Mouse (Mus musculus) intestine, postnatal 0 days (tissue): ENCODE results near the gene Aspa. TPM values are rescaled to one million over a fixed set of nuclear protein-coding genes. Genes with fewer than 3 reads are reported as not detected.
"Not testable (repeated sequence)": the region's sequence is repeated elsewhere in the genome, so short reads cannot be mapped to it uniquely, and the experiment has no call there.

Source experiments
- ATAC-seq: fragments of 200-750 bp; cut with Nextera tagmentation; 2 replicates; pipeline ENCODE4 v1.8.0; 2017; ENCODE audit warnings: mild to moderate bottlenecking, moderate TSS enrichment, moderate library complexity
- H3K27ac ChIP-seq: fragments of 300-500 bp; sonication (generic); 2 replicates; pipeline ENCODE4 v1.5.1; 2014; ENCODE audit warnings: mild to moderate bottlenecking, low read depth, low read length, moderate library complexity
- H3K27me3 ChIP-seq: fragments of 300-500 bp; sonication (generic); replicated peaks from 2 replicates; pipeline ENCODE4 v1.6.1; 2014; ENCODE audit warnings: low read length, mixed read lengths; ENCODE audit not compliant: control insufficient read depth, insufficient read depth
- H3K36me3 ChIP-seq: fragments of 300-500 bp; sonication (generic); 2 replicates; pipeline ENCODE4 v1.6.1; 2014; ENCODE audit warnings: mild to moderate bottlenecking, moderate library complexity; ENCODE audit not compliant: control insufficient read depth, insufficient read depth
- H3K4me1 ChIP-seq: fragments of 300-500 bp; sonication (generic); replicated peaks from 2 replicates; pipeline ENCODE4 v1.6.1; 2014; ENCODE audit warnings: antibody characterized with exemption, low read length, mixed read lengths; ENCODE audit not compliant: control insufficient read depth, insufficient read depth
- H3K4me2 ChIP-seq: fragments of 300-500 bp; sonication (generic); replicated peaks from 2 replicates; pipeline ENCODE4 v1.6.1; 2014; ENCODE audit warnings: low read depth, mild to moderate bottlenecking, moderate library complexity
- H3K4me3 ChIP-seq: fragments of 300-500 bp; sonication (generic); 2 replicates; pipeline ENCODE4 v1.5.1; 2014; ENCODE audit warnings: low read depth, low read length
- H3K9ac ChIP-seq: fragments of 300-500 bp; sonication (generic); 2 replicates; pipeline ENCODE4 v1.6.1; 2014; ENCODE audit warnings: mild to moderate bottlenecking, low read depth, low read length
- H3K9me3 ChIP-seq: fragments of 300-500 bp; sonication (generic); 2 replicates; pipeline ENCODE4 v1.6.1; 2016; ENCODE audit warnings: mixed run types; ENCODE audit not compliant: control insufficient read depth
- CTCF ChIP-seq: sonication (generic); IDR thresholded peaks from 2 replicates; pipeline ENCODE4 v1.5.1; 2016; ENCODE audit warnings: low read depth, mild to moderate bottlenecking, control low read depth, antibody characterized with exemption, moderate library complexity
- WGBS: fragments of 180-500 bp; shearing (Covaris S2); extraction: QIAGEN DNeasy Blood & Tissue Kit; methylation state at CpG from one replicate; pipeline ENCODE4 v1.1.7; 2014; 5-methylcytosine and 5-hydroxymethylcytosine counted together
- polyA plus RNA-seq: library from polyadenylated mRNA; unstranded; fragments of >200 nt; fragmentation: Nextera tagmentation; extraction: Ambion mirVana; gene quantifications from 2 replicates; pipeline ENCODE4 v1.2.1, GENCODE M21; 2015

Aspa gene
- polyA plus RNA-seq, 1 experiment from 2014 or later, result 8.4 TPM

DNA sequence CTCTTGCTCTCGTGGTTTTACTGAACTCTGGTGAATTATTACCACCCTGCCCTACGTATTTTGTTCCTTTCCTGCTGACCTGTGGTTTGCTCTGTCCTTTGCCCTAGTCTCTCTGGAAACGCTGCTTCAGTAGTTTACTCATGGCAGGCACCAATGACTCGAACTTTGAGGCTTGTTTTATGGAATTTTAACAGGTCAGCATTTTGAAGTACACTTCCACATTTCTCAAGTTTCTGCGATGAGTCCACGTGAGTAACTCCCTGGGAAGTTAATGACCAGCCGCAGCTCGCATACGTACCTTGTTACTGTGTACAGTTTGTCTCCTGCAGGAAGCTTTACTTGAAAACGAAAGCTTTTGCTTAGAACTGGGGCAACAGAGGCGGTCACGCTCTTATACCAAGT, 2.9 kb downstream of the Aspa start:
- no peak overlapping the region for H3K9ac ChIP-seq
- no peak for TF ChIP-seq CTCF
- ATAC-seq, result peak; percentile 97
- peak overlapping the region; percentile 16; the same call in 1 of the 2 replicates for H3K4me3 ChIP-seq
- no peaks in the 10 kb centered on the region; the same call in 1 of the 2 replicates for H3K4me1 ChIP-seq
- no peaks in the 10 kb centered on the region for H3K27me3 ChIP-seq
- H3K9me3 ChIP-seq, result no peaks in the 10 kb centered on the region
- H3K36me3 ChIP-seq, result no peaks in the 10 kb centered on the region
- H3K4me2 ChIP-seq, result no peak overlapping the region; the same call in 1 of the 2 replicates
- H3K27ac ChIP-seq, result peak overlapping the region; percentile 81; the same call in 1 of the 2 replicates
- 11% methylated on average over 12 of the region's 12 CpGs for WGBS

DNA sequence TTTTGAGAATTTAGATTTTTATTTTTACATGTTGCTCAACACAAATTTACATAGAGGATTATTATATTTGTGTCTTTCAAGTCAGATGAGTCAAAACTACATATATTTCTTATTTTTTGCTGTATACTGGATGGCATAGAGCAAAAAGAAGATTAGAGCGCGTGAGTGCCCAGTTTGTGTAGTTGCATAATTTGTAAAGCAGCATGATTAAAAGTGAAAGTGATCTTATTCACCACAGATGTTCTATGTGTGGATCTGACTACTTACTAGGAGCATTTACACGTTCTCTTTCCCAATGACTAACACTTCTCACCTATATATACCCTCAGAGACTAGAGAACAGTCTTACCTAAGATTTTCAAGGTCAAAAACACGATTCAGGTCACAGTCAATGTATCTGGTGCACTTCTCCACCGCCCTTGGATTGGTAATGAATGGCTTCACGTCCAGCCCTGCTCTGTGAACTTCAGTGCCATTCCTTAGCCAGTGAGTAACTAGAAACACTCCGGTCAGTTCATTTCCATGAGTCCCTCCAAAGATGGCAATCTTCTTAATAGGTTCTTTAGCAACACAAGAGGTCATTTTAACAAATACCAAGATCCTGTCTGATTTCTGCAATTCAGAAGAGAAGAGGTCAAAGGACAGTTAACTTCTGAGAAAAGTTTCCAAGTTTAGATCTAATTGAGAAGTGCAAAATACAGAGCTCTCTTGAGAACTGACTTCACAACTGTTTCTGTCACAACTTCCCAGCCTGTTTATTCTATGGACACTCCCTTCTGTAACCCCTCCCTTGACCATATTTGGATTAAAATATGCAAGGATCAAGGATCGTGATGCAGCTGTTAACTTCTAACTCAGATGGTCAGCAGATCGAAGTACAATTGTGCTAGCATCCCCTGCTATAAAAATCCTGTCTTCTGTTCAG, 5.2 kb downstream of the Aspa start:
- Histone ChIP-seq H3K9me3 (no peaks in the 10 kb centered on the region), H3K9ac (no peak overlapping the region), H3K4me1 (no peaks in the 10 kb centered on the region; the same call in 1 of the 2 replicates), H3K27me3 (no peaks in the 10 kb centered on the region), H3K36me3 (no peaks in the 10 kb centered on the region), H3K4me2 (peak overlapping the region; percentile 24; the same call in 1 of the 2 replicates), H3K27ac (peak overlapping the region; percentile 47; the same call in 1 of the 2 replicates), H3K4me3 (no peak overlapping the region)
- 47% methylated on average over 9 of the region's 9 CpGs for WGBS
- TF ChIP-seq CTCF, result no peak
- ATAC-seq, result 0 out of 2 replicates have a peak, but pooled peaks have one; percentile 25

DNA sequence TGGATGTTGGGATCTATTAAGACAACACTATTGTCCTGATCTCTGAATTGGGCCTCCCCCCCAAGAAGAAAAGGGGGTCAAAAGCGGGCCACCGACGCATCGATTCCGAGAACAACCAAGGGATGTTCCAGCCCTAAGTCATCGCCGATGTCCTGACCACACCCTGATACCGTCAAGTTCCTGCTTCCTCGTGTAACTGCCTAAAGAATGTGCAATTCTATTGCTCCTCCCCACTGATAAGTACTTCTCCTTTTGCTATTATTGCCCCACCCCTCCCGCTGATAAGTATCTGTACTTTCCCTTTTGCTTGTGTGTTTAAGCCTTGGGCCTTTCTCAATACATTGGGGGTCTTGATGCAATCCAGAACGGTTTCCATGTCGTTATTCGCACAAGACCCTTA, 8.3 kb downstream of the Aspa start:
- WGBS, result 87% methylated on average over 13 of the region's 13 CpGs
- not testable (repeated sequence) for H3K4me2 ChIP-seq, H3K4me1 ChIP-seq, H3K36me3 ChIP-seq, H3K9ac ChIP-seq, ATAC-seq, H3K4me3 ChIP-seq, H3K9me3 ChIP-seq, H3K27me3 ChIP-seq, H3K27ac ChIP-seq

DNA sequence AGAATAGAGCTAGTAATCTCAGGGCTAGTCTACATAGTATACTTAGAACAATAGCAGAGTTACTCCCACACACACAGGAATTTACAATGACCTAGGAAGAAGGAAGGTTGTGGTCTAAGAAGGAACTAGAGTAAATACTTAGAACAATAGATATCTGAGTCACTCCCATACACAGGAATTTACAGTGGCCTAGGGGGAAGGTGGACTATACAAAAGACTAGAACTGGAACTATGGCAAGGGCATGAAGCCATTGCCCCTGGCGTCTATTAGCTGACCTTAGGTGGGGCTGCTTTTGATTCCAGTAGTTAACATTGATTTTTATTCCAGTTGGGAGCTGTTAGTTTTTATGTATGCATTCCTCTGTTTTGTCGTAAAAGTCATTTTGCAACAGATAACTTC, 10.8 kb downstream of the Aspa start:
- H3K4me2 ChIP-seq, H3K27me3 ChIP-seq, H3K9ac ChIP-seq, H3K4me3 ChIP-seq, H3K36me3 ChIP-seq, H3K9me3 ChIP-seq, H3K27ac ChIP-seq, ATAC-seq, H3K4me1 ChIP-seq: not testable (repeated sequence)
- WGBS, result 52% methylated on average over 2 of the region's 2 CpGs

DNA sequence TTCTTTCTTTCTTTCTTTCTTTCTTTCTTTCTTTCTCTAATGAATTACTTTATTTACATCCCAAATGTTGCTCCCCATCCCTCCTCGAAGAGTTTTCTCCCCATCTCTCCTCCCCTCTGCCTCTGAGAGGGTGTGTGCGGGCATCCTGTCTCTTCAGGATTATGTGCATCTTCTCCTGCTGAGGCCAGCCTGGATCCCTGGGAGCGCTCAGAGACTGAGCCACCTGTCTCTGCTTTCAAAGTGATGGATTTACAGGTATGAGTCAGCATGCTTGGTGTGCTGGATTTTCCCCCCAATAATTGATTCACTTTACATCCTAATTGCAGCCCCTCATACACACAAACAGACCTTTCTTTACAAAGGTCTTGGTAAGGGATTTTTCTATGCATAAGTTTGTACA, 13.4 kb downstream of the Aspa start:
- Histone ChIP-seq H3K4me3 (no peak overlapping the region), H3K9ac (no peak overlapping the region), H3K4me2 (no peak overlapping the region), H3K27me3 (no peaks in the 10 kb centered on the region), H3K27ac (no peak overlapping the region), H3K9me3 (no peaks in the 10 kb centered on the region), H3K36me3 (no peaks in the 10 kb centered on the region), H3K4me1 (no peaks in the 10 kb centered on the region)
- ATAC-seq, result no peak
- 49% methylated on average over 3 of the region's 3 CpGs for WGBS
- no peak for TF ChIP-seq CTCF

DNA sequence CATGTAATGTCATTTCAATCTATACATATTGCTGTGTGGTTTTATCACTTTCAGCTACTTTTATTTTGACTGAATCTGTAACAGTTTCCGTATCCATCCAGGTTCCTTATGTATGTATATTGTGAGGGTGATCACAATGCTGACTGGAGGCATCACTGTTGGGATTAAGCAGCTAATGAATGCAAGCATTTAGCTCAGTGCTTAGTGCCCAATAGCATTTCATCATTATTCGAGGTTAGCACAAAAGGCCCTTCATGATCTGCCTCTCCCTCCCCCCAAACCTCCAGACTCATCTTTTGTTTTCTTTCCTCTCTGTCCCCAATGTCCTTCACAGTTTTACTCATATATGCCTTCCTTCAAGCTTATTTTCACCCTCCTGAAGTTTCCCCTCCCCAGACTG, 26.3 kb downstream of the Aspa start:
- H3K4me1 ChIP-seq, result no peaks in the 10 kb centered on the region
- no peak overlapping the region for H3K9ac ChIP-seq
- no peaks in the 10 kb centered on the region for H3K9me3 ChIP-seq
- no peak overlapping the region for H3K4me2 ChIP-seq
- no peak for TF ChIP-seq CTCF
- no peak overlapping the region for H3K4me3 ChIP-seq
- no peaks in the 10 kb centered on the region for H3K36me3 ChIP-seq
- ATAC-seq, result no peak
- no peak overlapping the region for H3K27ac ChIP-seq
- 62% methylated on average over 2 of the region's 2 CpGs for WGBS
- H3K27me3 ChIP-seq, result no peaks in the 10 kb centered on the region
